Mouse (Mus musculus): ENCODE data around the gene Ankrd33b.

DNA sequence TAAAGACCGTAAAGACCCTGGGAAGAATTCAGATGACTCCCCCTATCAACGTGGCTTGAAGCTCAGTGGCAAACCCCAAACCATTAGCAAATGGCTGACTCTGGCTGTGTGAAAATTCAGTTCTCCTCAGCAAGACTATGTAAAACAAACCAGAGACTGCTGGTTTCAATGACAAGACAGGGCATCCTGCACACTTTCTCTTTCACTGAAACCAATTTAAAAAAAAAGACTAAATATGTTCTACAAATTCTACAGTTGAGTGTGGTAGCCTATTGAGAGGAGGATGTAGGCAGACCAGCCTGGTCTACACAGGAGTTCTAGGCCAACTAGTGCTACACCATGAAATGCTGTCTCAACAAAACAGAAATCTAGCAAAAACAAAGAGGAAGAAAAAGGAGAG, 21.0 kb downstream of the Ankrd33b start:
- TF ChIP-seq POLR2A (IDR thresholded peaks at IDR 0.05; ENCODE audit: control insufficient read depth, extremely low read depth, insufficient read depth, low read length, poor library complexity): no peak
- TF ChIP-seq CTCF (IDR thresholded peaks at IDR 0.05; ENCODE audit: borderline replicate concordance, control insufficient read depth, extremely low read depth, insufficient read depth, low read length, poor library complexity): no peak
